Mouse (Mus musculus) stomach, postnatal 0 days (tissue): ENCODE data around the gene Slc35b4.

ENCODE experiments used
- CTCF ChIP-seq: IDR thresholded peaks from 2 replicates; pipeline ENCODE4 v1.5.1; 2016; ENCODE audit warnings: antibody characterized with exemption, low read depth, mild to moderate bottlenecking, moderate library complexity
- EP300 ChIP-seq: optimal IDR thresholded peaks from 2 replicates; pipeline ENCODE3; 2016; ENCODE audit warnings: antibody characterized with exemption

DNA sequence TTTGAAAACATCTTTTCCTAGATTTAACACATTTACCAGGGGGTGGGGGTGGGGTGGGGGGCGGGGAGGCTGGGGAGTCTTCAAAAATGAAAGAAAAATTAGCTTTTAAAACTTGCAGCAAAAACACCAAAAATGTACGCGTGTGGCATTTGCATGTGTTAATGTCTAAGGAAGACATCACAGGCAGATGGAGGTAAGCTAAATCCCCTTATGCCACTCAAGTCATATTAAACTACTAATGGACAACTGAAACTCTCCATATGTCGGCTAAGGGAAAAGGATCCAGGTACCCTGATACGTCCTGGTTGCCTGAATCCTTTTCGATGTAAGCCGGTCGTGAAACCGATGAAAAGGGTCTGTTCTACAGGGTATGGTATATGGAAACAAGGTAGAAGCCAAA is 27.8 kb downstream of the Slc35b4 start:
- no peak for TF ChIP-seq CTCF
- no peak for TF ChIP-seq EP300
